Mouse (Mus musculus): ENCODE results near the gene Otud7b. TPM values are rescaled to one million over a fixed set of nuclear protein-coding genes. Genes with fewer than 3 reads are reported as not detected.

Otud7b gene
- total RNA-seq, 1 experiment = 23.2 TPM

DNA sequence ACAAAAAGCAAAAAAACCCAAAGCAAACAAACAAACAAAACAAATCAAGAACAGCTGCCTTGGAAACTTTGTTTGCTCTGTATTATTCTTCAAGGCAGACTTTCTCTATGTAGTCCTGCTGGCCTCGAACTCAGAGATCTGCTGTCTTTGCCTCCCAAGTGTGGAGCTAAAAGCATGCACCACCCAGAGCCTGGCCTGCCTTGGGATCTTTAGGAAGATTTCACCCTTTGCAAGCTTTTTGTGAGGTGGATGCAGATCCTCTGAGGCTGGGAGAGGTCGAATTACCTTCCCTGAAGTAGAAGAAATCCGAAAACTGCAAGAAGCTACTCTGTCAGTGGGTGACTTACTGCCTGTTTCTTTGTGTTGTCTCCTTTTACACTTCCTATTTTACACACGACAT, 39.2 kb upstream of the Otud7b start:
- in situ Hi-C loops (cut with MboI; ENCODE audit: low sequenced_read_pairs in 2 of 2, unreplicated experiment in 2 of 2) = no loop called here
- H3K9ac ChIP-seq (ENCODE audit: insufficient read depth, low read depth, low read length, poor library complexity, severe bottlenecking) = no peak overlapping the region
- no peak for DNase-seq (ENCODE audit: low read depth, low spot score)
- H3K9me3 ChIP-seq (ENCODE audit: control insufficient read depth, insufficient read depth, low read depth, low read length) = no peaks in the 10 kb centered on the region
- no peak overlapping the region for H3K4me3 ChIP-seq (ENCODE audit: insufficient read depth in 1 of 2, low read depth in 1 of 2, low read length in 2 of 2, poor library complexity in 1 of 2, severe bottlenecking in 1 of 2)
- no peak overlapping the region for H3K27ac ChIP-seq (ENCODE audit: insufficient read depth, low read depth, low read length, poor library complexity, severe bottlenecking)
- no peaks in the 10 kb centered on the region for H3K36me3 ChIP-seq (ENCODE audit: control insufficient read depth, insufficient read depth, low read length, poor library complexity, severe bottlenecking)
- H3K4me1 ChIP-seq (ENCODE audit: control insufficient read depth in 2 of 2, insufficient read depth in 2 of 2, low read length in 2 of 2, poor library complexity in 1 of 2) = no peaks in the 10 kb centered on the region; a peak in 1 of 4 replicates
- TF ChIP-seq MAFK (IDR thresholded peaks at IDR 0.05; ENCODE audit: insufficient read depth, low read depth, low read length) (no peak), HCFC1 (IDR thresholded peaks at IDR 0.05; ENCODE audit: borderline replicate concordance, insufficient read depth, low read length) (no peak), ZC3H11A (IDR thresholded peaks at IDR 0.05; ENCODE audit: borderline replicate concordance, low read depth, low read length) (no peak), CHD2 (IDR thresholded peaks at IDR 0.05; ENCODE audit: low read depth, low read length) (no peak), ZNF384 (IDR thresholded peaks at IDR 0.05; ENCODE audit: low read depth, low read length) (no peak)

DNA sequence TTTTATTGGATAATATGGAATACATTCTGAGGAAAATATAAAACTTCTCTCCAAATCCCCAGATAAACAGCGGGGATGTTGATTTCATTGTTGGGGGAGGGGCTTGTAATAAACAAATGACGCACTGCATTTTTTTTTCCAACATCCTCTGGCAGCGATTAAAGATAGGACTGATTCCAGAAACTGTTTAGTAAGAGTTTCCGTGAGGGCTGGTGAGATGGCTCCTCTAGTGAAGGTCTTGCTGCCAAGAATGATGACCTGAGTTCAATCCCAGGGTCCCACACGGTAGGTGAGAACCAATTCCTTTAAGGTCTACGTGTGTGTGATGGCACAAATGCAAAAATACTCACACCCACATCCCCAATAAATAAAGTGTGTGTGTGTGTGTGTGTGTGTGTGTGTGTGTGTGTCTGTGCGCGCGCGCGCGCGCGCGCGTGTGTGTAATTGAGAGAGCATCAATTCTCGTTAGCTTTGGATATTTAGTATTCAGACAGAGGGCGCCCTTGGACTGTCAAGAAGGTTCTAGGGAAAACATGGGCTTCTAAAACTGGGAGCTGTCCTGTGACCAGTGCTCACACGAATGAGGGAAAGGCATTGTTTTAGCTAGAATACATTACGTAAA, 38.5 kb upstream of the Otud7b start:
- H3K36me3 ChIP-seq (ENCODE audit: control insufficient read depth, insufficient read depth, low read length, poor library complexity, severe bottlenecking) = no peaks in the 10 kb centered on the region
- 0 out of 4 replicates have a peak overlapping the region, but pooled peaks of 1 of the 2 experiments have one; percentile 0 for H3K4me3 ChIP-seq (ENCODE audit: insufficient read depth in 1 of 2, low read depth in 1 of 2, low read length in 2 of 2, poor library complexity in 1 of 2, severe bottlenecking in 1 of 2)
- H3K27ac ChIP-seq (ENCODE audit: insufficient read depth, low read depth, low read length, poor library complexity, severe bottlenecking) = no peak overlapping the region
- TF ChIP-seq ZNF384 (IDR thresholded peaks at IDR 0.05; ENCODE audit: low read depth, low read length) (no peak), ZC3H11A (IDR thresholded peaks at IDR 0.05; ENCODE audit: borderline replicate concordance, low read depth, low read length) (peak; percentile 66; the same call in 1 of the 2 replicates)
- no peaks in the 10 kb centered on the region for H3K9me3 ChIP-seq (ENCODE audit: control insufficient read depth, insufficient read depth, low read depth, low read length)
- peak; percentile 70 for DNase-seq (ENCODE audit: low read depth, low spot score)
- H3K4me1 ChIP-seq (ENCODE audit: control insufficient read depth in 2 of 2, insufficient read depth in 2 of 2, low read length in 2 of 2, poor library complexity in 1 of 2) = no peaks in the 10 kb centered on the region; a peak in 1 of 4 replicates
- no peak overlapping the region for H3K9ac ChIP-seq (ENCODE audit: insufficient read depth, low read depth, low read length, poor library complexity, severe bottlenecking)
- in situ Hi-C loops (cut with MboI; ENCODE audit: low sequenced_read_pairs in 2 of 2, unreplicated experiment in 2 of 2) = no loop called here

- DNase-seq (ENCODE audit: low read depth, low spot score) = no peak
- TF ChIP-seq MAFK (IDR thresholded peaks at IDR 0.05; ENCODE audit: insufficient read depth, low read depth, low read length) (no peak), ZNF384 (IDR thresholded peaks at IDR 0.05; ENCODE audit: low read depth, low read length) (no peak), CHD2 (IDR thresholded peaks at IDR 0.05; ENCODE audit: low read depth, low read length) (no peak), ZC3H11A (IDR thresholded peaks at IDR 0.05; ENCODE audit: borderline replicate concordance, low read depth, low read length) (no peak), HCFC1 (IDR thresholded peaks at IDR 0.05; ENCODE audit: borderline replicate concordance, insufficient read depth, low read length) (no peak)
- in situ Hi-C loops (cut with MboI; ENCODE audit: low sequenced_read_pairs in 2 of 2, unreplicated experiment in 2 of 2) = no loop called here
- Histone ChIP-seq H3K27ac (ENCODE audit: insufficient read depth, low read depth, low read length, poor library complexity, severe bottlenecking) (no peak overlapping the region), H3K4me1 (ENCODE audit: control insufficient read depth in 2 of 2, insufficient read depth in 2 of 2, low read length in 2 of 2, poor library complexity in 1 of 2) (no peaks in the 10 kb centered on the region; a peak in 1 of 4 replicates), H3K9ac (ENCODE audit: insufficient read depth, low read depth, low read length, poor library complexity, severe bottlenecking) (no peak overlapping the region), H3K9me3 (ENCODE audit: control insufficient read depth, insufficient read depth, low read depth, low read length) (no peaks in the 10 kb centered on the region), H3K36me3 (ENCODE audit: control insufficient read depth, insufficient read depth, low read length, poor library complexity, severe bottlenecking) (no peaks in the 10 kb centered on the region), H3K4me3 (ENCODE audit: insufficient read depth in 1 of 2, low read depth in 1 of 2, low read length in 2 of 2, poor library complexity in 1 of 2, severe bottlenecking in 1 of 2) (no peak overlapping the region)
Measured at GRCm38 (mm10) chr3:96066741-96067140, 37.6 kb upstream of the Otud7b start.

DNA sequence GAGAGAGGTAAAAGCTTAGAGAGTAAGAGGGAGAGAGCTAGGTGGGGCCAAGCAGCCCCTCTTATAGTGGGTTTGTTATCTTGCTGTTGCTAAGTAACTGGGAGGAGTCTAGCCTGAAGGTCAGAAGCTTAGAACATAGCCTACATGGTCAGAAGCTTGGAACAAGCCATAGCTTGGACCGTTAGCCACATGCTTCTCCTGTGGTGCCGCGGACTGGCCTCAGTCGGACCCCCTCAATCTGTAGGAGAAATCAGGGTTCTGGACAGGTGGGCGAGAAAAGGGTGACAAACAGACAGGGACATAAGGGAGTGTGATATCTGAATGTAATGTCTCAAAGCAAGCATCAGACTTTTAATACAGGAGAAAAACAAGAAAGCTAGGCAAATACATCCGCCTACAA, 35.3 kb upstream of the Otud7b start:
- H3K27ac ChIP-seq (ENCODE audit: insufficient read depth, low read depth, low read length, poor library complexity, severe bottlenecking) = no peak overlapping the region
- TF ChIP-seq CHD2 (IDR thresholded peaks at IDR 0.05; ENCODE audit: low read depth, low read length) (no peak), HCFC1 (IDR thresholded peaks at IDR 0.05; ENCODE audit: borderline replicate concordance, insufficient read depth, low read length) (no peak), MAFK (IDR thresholded peaks at IDR 0.05; ENCODE audit: insufficient read depth, low read depth, low read length) (no peak), ZNF384 (IDR thresholded peaks at IDR 0.05; ENCODE audit: low read depth, low read length) (no peak), ZC3H11A (IDR thresholded peaks at IDR 0.05; ENCODE audit: borderline replicate concordance, low read depth, low read length) (no peak)
- H3K4me3 ChIP-seq (ENCODE audit: insufficient read depth in 1 of 2, low read depth in 1 of 2, low read length in 2 of 2, poor library complexity in 1 of 2, severe bottlenecking in 1 of 2) = no peak overlapping the region
- no peaks in the 10 kb centered on the region for H3K36me3 ChIP-seq (ENCODE audit: control insufficient read depth, insufficient read depth, low read length, poor library complexity, severe bottlenecking)
- H3K9me3 ChIP-seq (ENCODE audit: control insufficient read depth, insufficient read depth, low read depth, low read length) = no peaks in the 10 kb centered on the region
- in situ Hi-C loops (cut with MboI; ENCODE audit: low sequenced_read_pairs in 2 of 2, unreplicated experiment in 2 of 2) = no loop called here
- no peaks in the 10 kb centered on the region; a peak in 1 of 4 replicates for H3K4me1 ChIP-seq (ENCODE audit: control insufficient read depth in 2 of 2, insufficient read depth in 2 of 2, low read length in 2 of 2, poor library complexity in 1 of 2)
- DNase-seq (ENCODE audit: low read depth, low spot score) = no peak
- H3K9ac ChIP-seq (ENCODE audit: insufficient read depth, low read depth, low read length, poor library complexity, severe bottlenecking) = no peak overlapping the region

DNA sequence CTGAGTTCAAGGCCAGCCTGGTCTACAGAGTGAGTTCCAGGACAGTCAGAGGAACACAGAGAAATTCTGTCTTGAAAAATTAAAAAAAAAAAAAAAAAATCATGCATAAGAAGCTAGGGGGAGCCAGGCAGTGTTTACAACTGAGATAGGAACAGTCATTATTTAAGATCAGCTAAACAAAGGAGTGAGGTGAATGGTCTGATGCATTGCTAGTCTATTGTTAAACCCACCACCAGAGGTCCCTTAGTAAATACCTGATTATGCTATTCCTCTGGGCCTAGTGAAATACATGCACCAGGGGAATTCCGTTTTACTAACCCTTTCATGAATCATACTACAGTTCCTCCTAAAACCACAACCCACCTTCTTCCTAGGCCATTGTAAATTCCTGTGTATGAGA, 34.8 kb upstream of the Otud7b start:
- TF ChIP-seq ZNF384 (IDR thresholded peaks at IDR 0.05; ENCODE audit: low read depth, low read length) (peak; percentile 67; the same call in 1 of the 2 replicates), ZC3H11A (IDR thresholded peaks at IDR 0.05; ENCODE audit: borderline replicate concordance, low read depth, low read length) (no peak)
- in situ Hi-C loops (cut with MboI; ENCODE audit: low sequenced_read_pairs in 2 of 2, unreplicated experiment in 2 of 2) = no loop called here

More for the DNA sequence above, 34.8 kb upstream of the Otud7b start:
- Histone ChIP-seq H3K27ac (ENCODE audit: insufficient read depth, low read depth, low read length, poor library complexity, severe bottlenecking) (no peak overlapping the region), H3K9ac (ENCODE audit: insufficient read depth, low read depth, low read length, poor library complexity, severe bottlenecking) (no peak overlapping the region), H3K9me3 (ENCODE audit: control insufficient read depth, insufficient read depth, low read depth, low read length) (no peaks in the 10 kb centered on the region), H3K36me3 (ENCODE audit: control insufficient read depth, insufficient read depth, low read length, poor library complexity, severe bottlenecking) (no peaks in the 10 kb centered on the region), H3K4me1 (ENCODE audit: control insufficient read depth in 2 of 2, insufficient read depth in 2 of 2, low read length in 2 of 2, poor library complexity in 1 of 2) (no peaks in the 10 kb centered on the region; a peak in 1 of 4 replicates), H3K4me3 (ENCODE audit: insufficient read depth in 1 of 2, low read depth in 1 of 2, low read length in 2 of 2, poor library complexity in 1 of 2, severe bottlenecking in 1 of 2) (no peak overlapping the region)
- no peak for DNase-seq (ENCODE audit: low read depth, low spot score)
